Mouse (Mus musculus) CD4-positive naive resting alpha-beta T cell, adult 76 days (primary cell): ENCODE results near the gene Olfr1153. TPM values are rescaled to one million over a fixed set of nuclear protein-coding genes. Genes with fewer than 3 reads are reported as not detected.

Source experiments
- total RNA-seq: library from RNA; stranded (reverse); gene quantifications from one replicate; pipeline ENCODE4 v1.2.4, GENCODE M21; 2023

Olfr1153 gene
- total RNA-seq: not detected

GRCm38 (mm10) chr2:87894662-87895061 lies at the start of gene Olfr1153:
Gene Olfr1153, plus strand, starts transcription at chr2:87894962.

GRCm38 (mm10) chr2:87855562-87855961 lies 39.2 kb upstream of the Olfr1153 start, which contains the start of gene Olfr1151:
Gene Olfr1151, plus strand, starts transcription at chr2:87855862.

GRCm38 (mm10) chr2:87866192-87866591 lies 28.6 kb upstream of the Olfr1153 start, which contains the start of gene Olfr1152:
Gene Olfr1152, plus strand, starts transcription at chr2:87866492.

GRCm38 (mm10) chr2:87905066-87905465 lies 10.3 kb downstream of the Olfr1153 start, which contains the start of gene Olfr1154:
Gene Olfr1154, minus strand, starts transcription at chr2:87905166.

GRCm38 (mm10) chr2:87945037-87945436 lies 50.3 kb downstream of the Olfr1153 start, which contains the start of gene Olfr1155:
Gene Olfr1155, minus strand, starts transcription at chr2:87945137.

Other genes with a start within 250 kb of the Olfr1153 start
- gene Olfr1133, start 247.6 kb upstream of the Olfr1153 start, total RNA-seq: not detected
- gene Olfr1134, start 236.5 kb upstream of the Olfr1153 start, total RNA-seq: not detected
- gene Olfr1135, start 221.3 kb upstream of the Olfr1153 start, total RNA-seq: not detected
- gene Olfr1136, start 201.0 kb upstream of the Olfr1153 start, total RNA-seq: not detected
- gene Olfr1137, start 181.8 kb upstream of the Olfr1153 start, total RNA-seq: not detected
- gene Olfr1138, start 155.0 kb upstream of the Olfr1153 start, total RNA-seq: not detected
- not detected for gene Olfr1140, start 151.2 kb upstream of the Olfr1153 start, total RNA-seq
- gene Olfr1141, start 141.0 kb upstream of the Olfr1153 start, total RNA-seq: not detected
- not detected for gene Olfr152, start 115.5 kb upstream of the Olfr1153 start, total RNA-seq
- gene Olfr1143, start 94.4 kb upstream of the Olfr1153 start, total RNA-seq: not detected
- not detected for gene Olfr1145, start 85.1 kb upstream of the Olfr1153 start, total RNA-seq
- gene Olfr1148, start 64.4 kb upstream of the Olfr1153 start, total RNA-seq: not detected
- gene Olfr1150-ps1, start 51.0 kb upstream of the Olfr1153 start, total RNA-seq: not detected
- not detected for gene Olfr1151, start 39.1 kb upstream of the Olfr1153 start, total RNA-seq
- not detected for gene Olfr1152, start 28.5 kb upstream of the Olfr1153 start, total RNA-seq
- not detected for gene Olfr1154, start 10.2 kb downstream of the Olfr1153 start, total RNA-seq
- gene Olfr1155, start 50.2 kb downstream of the Olfr1153 start, total RNA-seq: not detected
- not detected for gene Olfr1156, start 58.1 kb downstream of the Olfr1153 start, total RNA-seq
- not detected for gene Olfr1157, start 73.3 kb downstream of the Olfr1153 start, total RNA-seq
- gene Olfr74, start 79.7 kb downstream of the Olfr1153 start, total RNA-seq: not detected
- gene Olfr1158, start 95.2 kb downstream of the Olfr1153 start, total RNA-seq: not detected
- not detected for gene Olfr1160, start 113.3 kb downstream of the Olfr1153 start, total RNA-seq
- not detected for gene Olfr1161, start 127.8 kb downstream of the Olfr1153 start, total RNA-seq
- gene Olfr73, start 142.7 kb downstream of the Olfr1153 start, total RNA-seq: not detected
- not detected for gene Olfr1162, start 156.2 kb downstream of the Olfr1153 start, total RNA-seq
- not detected for gene Olfr1163, start 176.9 kb downstream of the Olfr1153 start, total RNA-seq
- not detected for gene Olfr1164, start 199.0 kb downstream of the Olfr1153 start, total RNA-seq
- gene Olfr1166, start 233.3 kb downstream of the Olfr1153 start, total RNA-seq: not detected